Comparison of ENCODE assay signal across 8 mouse cellular contexts in genomic region chr10:4386609-4387591, GRCm38 (mm10). TPM values are rescaled to one million over a fixed set of nuclear protein-coding genes. Genes with fewer than 3 reads are reported as not detected.
DNase-seq lines count a peak whose midpoint lies in the region; ATAC-seq lines count a peak whose summit lies in the region.

No protein-coding gene starts in this region.

- peak overlapping the region; percentile 98 for H3K4me3 ChIP-seq in hindbrain, embryonic 11.5 days (ENCODE audit: low read depth, low read length)

- H3K4me1 ChIP-seq in hindbrain, embryonic 11.5 days (replicated peaks; ENCODE audit: control insufficient read depth, insufficient read depth, low read length): peaks cover 4% of the 10 kb centered on the region; the same call in 1 of the 2 replicates

- no peaks in the 10 kb centered on the region for H3K36me3 ChIP-seq in hindbrain, embryonic 11.5 days (ENCODE audit: control insufficient read depth, insufficient read depth, low read length)

- ATAC-seq in frontal cortex, adult (ENCODE audit: low TSS enrichment): peak; percentile 70
- peak; percentile 94 for ATAC-seq in hindbrain, embryonic 11.5 days (ENCODE audit: low FRiP score)

- peak overlapping the region; percentile 89 for H3K4me2 ChIP-seq in hindbrain, embryonic 11.5 days (replicated peaks; ENCODE audit: low read depth, low read length)

- peak overlapping the region; percentile 98 for H3K9ac ChIP-seq in hindbrain, embryonic 11.5 days (ENCODE audit: low read depth, low read length)

- no peaks in the 10 kb centered on the region for H3K27me3 ChIP-seq in hindbrain, embryonic 11.5 days (ENCODE audit: control insufficient read depth, insufficient read depth, low read length)

- DNase-seq in MN1 (ENCODE audit: low spot score): peak; percentile 99
- peak; percentile 94 for DNase-seq in cerebellum, adult 9-10 months
- peak; percentile 99 for DNase-seq in hindbrain, embryonic 11.5 days (ENCODE audit: low spot score)
- peak; percentile 90 to 96 for DNase-seq in layer of hippocampus, postnatal 10 days (ENCODE audit: low spot score in 2 of 2)
- DNase-seq in lung, postnatal 10 days: peak; percentile 97
- DNase-seq in ovary, postnatal 36 days (ENCODE audit: low spot score): peak; percentile 95
- peak; percentile 95 for DNase-seq in thymus, postnatal 25 days

- WGBS in hindbrain, embryonic 11.5 days: under 1% methylated on average over 62 of the region's 133 CpGs

- H3K27ac ChIP-seq in hindbrain, embryonic 11.5 days (ENCODE audit: low read depth, low read length): peak overlapping the region; percentile 100

- H3K9me3 ChIP-seq in hindbrain, embryonic 11.5 days (ENCODE audit: control insufficient read depth, low read length): no peaks in the 10 kb centered on the region

RNA-seq across cellular contexts. Expression of gene Zbtb2, which starts 1.0 kb away (rescaled TPM):
- 20.2 and 23.1 TPM in 2 replicates for polyA plus RNA-seq in hindbrain, embryonic 11.5 days (2014; fragmentation: Nextera tagmentation; extraction: Ambion mirVana)
- 10 to 100 TPM; 10.8 to 12.0 TPM for total RNA-seq in layer of hippocampus, postnatal 10 days (2021)

RNA-seq across cellular contexts. Expression of gene Rmnd1, which starts 45.3 kb away (rescaled TPM):
- polyA plus RNA-seq in hindbrain, embryonic 11.5 days (2014; fragmentation: Nextera tagmentation; extraction: Ambion mirVana): 49.0 and 51.9 TPM in 2 replicates
- total RNA-seq in layer of hippocampus, postnatal 10 days (2021): 10 to 100 TPM; 22.4 to 23.2 TPM

RNA-seq across cellular contexts. Expression of gene Armt1, which starts 45.4 kb away (rescaled TPM):
- polyA plus RNA-seq in hindbrain, embryonic 11.5 days (2014; fragmentation: Nextera tagmentation; extraction: Ambion mirVana): 27.6 and 27.7 TPM in 2 replicates
- total RNA-seq in layer of hippocampus, postnatal 10 days (2021): 10 to 100 TPM; 10.8 to 11.1 TPM

Comparison
In these comparisons a context has a peak if more than half of its experiments do, and no peak if none do; other contexts are left out.
1. Peak in every context shown above with its lines: DNase-seq, ATAC-seq, H3K4me3 ChIP-seq and H3K27ac ChIP-seq.